Mouse (Mus musculus) midbrain, embryonic 13.5 days (tissue): ENCODE measurements around the gene Nanos2. TPM values are rescaled to one million over a fixed set of nuclear protein-coding genes. Genes with fewer than 3 reads are reported as not detected.

Source experiments
- ATAC-seq: fragments of 200-750 bp; cut with Nextera tagmentation; 2 replicates; pipeline ENCODE4 v1.8.0; 2017; ENCODE audit warnings: mild to moderate bottlenecking, moderate TSS enrichment, moderate library complexity
- H3K27ac ChIP-seq: fragments of 300-500 bp; sonication (generic); 2 replicates; pipeline ENCODE4 v1.5.1; 2015; ENCODE audit warnings: inconsistent platforms, mild to moderate bottlenecking, moderate library complexity
- H3K27me3 ChIP-seq: fragments of 300-500 bp; sonication (generic); 2 replicates; pipeline ENCODE4 v1.6.1; 2015; ENCODE audit warnings: mild to moderate bottlenecking, inconsistent platforms
- H3K36me3 ChIP-seq: fragments of 300-500 bp; sonication (generic); 2 replicates; pipeline ENCODE4 v1.6.1; 2015; ENCODE audit warnings: mild to moderate bottlenecking, inconsistent platforms
- H3K4me1 ChIP-seq: fragments of 300-500 bp; sonication (generic); replicated peaks from 2 replicates; pipeline ENCODE4 v1.6.1; 2015; ENCODE audit warnings: inconsistent platforms
- H3K4me2 ChIP-seq: fragments of 300-500 bp; sonication (generic); replicated peaks from 2 replicates; pipeline ENCODE4 v1.6.1; 2015; ENCODE audit warnings: moderate library complexity, mild to moderate bottlenecking, inconsistent platforms
- H3K4me3 ChIP-seq: fragments of 300-500 bp; sonication (generic); replicated peaks from 2 replicates; pipeline ENCODE4 v1.5.1; 2015; ENCODE audit warnings: mild to moderate bottlenecking, inconsistent platforms
- H3K9ac ChIP-seq: fragments of 300-500 bp; sonication (generic); replicated peaks from 2 replicates; pipeline ENCODE4 v1.6.1; 2015; ENCODE audit warnings: mild to moderate bottlenecking, inconsistent platforms
- H3K9me3 ChIP-seq: fragments of 300-500 bp; sonication (generic); 2 replicates; pipeline ENCODE4 v1.6.1; 2016; ENCODE audit warnings: mild to moderate bottlenecking, inconsistent platforms
- WGBS: fragments of 180-500 bp; shearing (Covaris S2); methylation state at CpG from one replicate; pipeline ENCODE4 v1.1.7; 2015; 5-methylcytosine and 5-hydroxymethylcytosine counted together
- polyA plus RNA-seq: library from polyadenylated mRNA; unstranded; fragments of >200 nt; fragmentation: Nextera tagmentation; extraction: Ambion mirVana; gene quantifications from 2 replicates; pipeline ENCODE4 v1.2.1, GENCODE M21; 2015

Nanos2 gene
- polyA plus RNA-seq, 1 experiment from 2014 or later = 0.58 TPM

GRCm38 (mm10) chr7:18992294-18992675 lies 5.1 kb downstream of the Nanos2 start:
- Histone ChIP-seq H3K9ac (peak overlapping the region; percentile 79), H3K9me3 (no peaks in the 10 kb centered on the region), H3K4me3 (peak overlapping the region; percentile 61), H3K4me1 (peaks cover 48% of the 10 kb centered on the region), H3K27ac (peak overlapping the region; percentile 44), H3K4me2 (peak overlapping the region; percentile 82), H3K36me3 (peaks cover 9% of the 10 kb centered on the region), H3K27me3 (peaks cover 21% of the 10 kb centered on the region)
- no peak for ATAC-seq
- WGBS = 3% methylated on average over 31 of the region's 31 CpGs

DNA sequence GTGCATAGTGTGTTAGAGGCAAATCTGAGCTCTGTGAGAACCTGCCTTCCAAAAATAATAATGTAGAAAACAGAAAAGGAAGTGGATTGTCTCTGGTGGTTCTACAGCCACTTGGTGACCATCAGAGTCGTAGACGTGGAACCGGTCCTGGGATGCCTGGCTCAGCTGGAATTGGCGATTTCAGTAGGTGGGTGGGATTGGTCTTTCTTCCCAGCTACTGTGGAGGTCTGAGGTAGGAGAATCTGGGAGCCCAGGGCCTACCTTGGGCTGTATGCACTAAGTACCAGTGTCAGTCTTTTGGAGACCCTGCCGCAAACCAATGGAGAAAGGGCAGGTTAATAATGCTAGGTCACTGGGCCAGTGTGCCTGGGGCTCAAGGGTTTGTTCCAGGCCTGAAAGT lies 5.8 kb downstream of the Nanos2 start:
- Histone ChIP-seq H3K36me3 (peaks cover 9% of the 10 kb centered on the region), H3K4me1 (peaks cover 48% of the 10 kb centered on the region), H3K9me3 (no peaks in the 10 kb centered on the region), H3K27ac (no peak overlapping the region), H3K4me2 (peak overlapping the region; percentile 82), H3K9ac (peak overlapping the region; percentile 7; the same call in 1 of the 2 replicates), H3K4me3 (peak overlapping the region; percentile 61), H3K27me3 (peaks cover 21% of the 10 kb centered on the region)
- no peak for ATAC-seq
- 89% methylated on average over 5 of the region's 5 CpGs for WGBS

DNA sequence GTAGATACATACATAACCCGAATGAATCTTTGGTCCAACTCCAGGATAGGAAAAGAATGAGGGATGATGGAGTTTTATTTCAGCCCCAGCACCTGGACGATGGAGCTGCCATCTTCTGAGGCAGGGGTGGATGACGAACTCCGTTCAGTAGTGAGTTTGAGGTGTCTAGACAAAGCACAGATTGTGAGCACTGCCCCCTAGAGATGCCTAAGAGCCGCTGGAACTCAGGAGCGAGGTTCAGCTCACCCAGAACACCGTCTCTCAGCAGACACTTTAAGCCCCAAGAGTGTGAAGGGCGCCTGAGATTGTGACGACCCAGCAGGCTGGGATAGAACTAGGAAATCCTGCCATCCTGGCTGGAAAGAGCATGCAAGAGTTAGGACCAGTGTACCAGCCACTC lies 11.6 kb downstream of the Nanos2 start:
- Histone ChIP-seq H3K4me2 (no peak overlapping the region), H3K27ac (no peak overlapping the region), H3K9me3 (no peaks in the 10 kb centered on the region), H3K27me3 (0 out of 2 replicates have a peak, but pooled peaks cover under 1% of the 10 kb centered on the region), H3K9ac (0 out of 2 replicates have a peak overlapping the region, but pooled peaks have one; percentile 14), H3K36me3 (peaks cover 17% of the 10 kb centered on the region), H3K4me3 (no peak overlapping the region), H3K4me1 (peaks cover 47% of the 10 kb centered on the region)
- 35% methylated on average over 9 of the region's 9 CpGs for WGBS
- no peak for ATAC-seq

DNA sequence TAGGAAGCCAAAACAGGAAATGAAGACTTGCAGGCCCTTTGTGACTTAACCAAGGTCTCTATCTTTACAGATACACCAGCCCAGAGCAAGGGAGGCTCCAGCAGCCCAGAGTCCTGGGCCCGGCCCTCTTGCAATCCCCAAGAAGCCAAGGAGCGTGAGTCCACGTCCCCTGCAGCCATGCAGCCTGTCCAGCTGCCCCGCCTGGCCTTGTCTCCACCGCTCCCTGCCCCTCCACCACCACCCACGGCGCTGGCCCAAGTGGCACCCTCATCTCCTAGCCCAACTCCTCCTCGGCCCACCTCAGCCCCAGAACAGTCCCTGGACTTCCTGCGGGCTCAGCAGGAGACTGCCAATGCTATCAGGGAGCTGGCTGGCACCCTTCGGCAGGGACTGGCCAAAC lies 13.2 kb downstream of the Nanos2 start:
- Histone ChIP-seq H3K36me3 (peaks cover 21% of the 10 kb centered on the region), H3K9ac (peak overlapping the region; percentile 55), H3K27ac (no peak overlapping the region), H3K27me3 (no peaks in the 10 kb centered on the region), H3K9me3 (no peaks in the 10 kb centered on the region), H3K4me2 (peak overlapping the region; percentile 45), H3K4me3 (peak overlapping the region; percentile 28), H3K4me1 (peaks cover 43% of the 10 kb centered on the region)
- no peak for ATAC-seq
- WGBS = 76% methylated on average over 10 of the region's 10 CpGs

GRCm38 (mm10) chr7:19001066-19001806 lies 14.0 kb downstream of the Nanos2 start:
- Histone ChIP-seq H3K9ac (peak overlapping the region; percentile 55; the same call in 1 of the 2 replicates), H3K4me3 (peak overlapping the region; percentile 28), H3K4me2 (peak overlapping the region; percentile 45), H3K9me3 (no peaks in the 10 kb centered on the region), H3K36me3 (peaks cover 25% of the 10 kb centered on the region), H3K27me3 (no peaks in the 10 kb centered on the region), H3K4me1 (peaks cover 50% of the 10 kb centered on the region), H3K27ac (no peak overlapping the region)
- ATAC-seq = no peak
- WGBS = 44% methylated on average over 18 of the region's 18 CpGs

- peaks cover 54% of the 10 kb centered on the region for H3K4me1 ChIP-seq
- no peak overlapping the region for H3K4me3 ChIP-seq
- no peak overlapping the region for H3K9ac ChIP-seq
- peaks cover 22% of the 10 kb centered on the region for H3K36me3 ChIP-seq
- no peaks in the 10 kb centered on the region for H3K27me3 ChIP-seq
- H3K9me3 ChIP-seq = no peaks in the 10 kb centered on the region
- 72% methylated on average over 3 of the region's 3 CpGs for WGBS
- no peak overlapping the region for H3K27ac ChIP-seq
- no peak overlapping the region for H3K4me2 ChIP-seq
- no peak for ATAC-seq
Observed at GRCm38 (mm10) chr7:19001807-19002085, 14.5 kb downstream of the Nanos2 start.

- H3K27ac ChIP-seq = peak overlapping the region; percentile 5; the same call in 1 of the 2 replicates
- H3K4me3 ChIP-seq = peak overlapping the region; percentile 37
- H3K27me3 ChIP-seq = no peaks in the 10 kb centered on the region
- H3K36me3 ChIP-seq = peaks cover 25% of the 10 kb centered on the region
- 52% methylated on average over 4 of the region's 4 CpGs for WGBS
- ATAC-seq = no peak
- peak overlapping the region; percentile 67 for H3K4me2 ChIP-seq
- no peaks in the 10 kb centered on the region for H3K9me3 ChIP-seq
- H3K9ac ChIP-seq = peak overlapping the region; percentile 75
- H3K4me1 ChIP-seq = peaks cover 58% of the 10 kb centered on the region
Observed at GRCm38 (mm10) chr7:19002115-19002514, 14.9 kb downstream of the Nanos2 start.

DNA sequence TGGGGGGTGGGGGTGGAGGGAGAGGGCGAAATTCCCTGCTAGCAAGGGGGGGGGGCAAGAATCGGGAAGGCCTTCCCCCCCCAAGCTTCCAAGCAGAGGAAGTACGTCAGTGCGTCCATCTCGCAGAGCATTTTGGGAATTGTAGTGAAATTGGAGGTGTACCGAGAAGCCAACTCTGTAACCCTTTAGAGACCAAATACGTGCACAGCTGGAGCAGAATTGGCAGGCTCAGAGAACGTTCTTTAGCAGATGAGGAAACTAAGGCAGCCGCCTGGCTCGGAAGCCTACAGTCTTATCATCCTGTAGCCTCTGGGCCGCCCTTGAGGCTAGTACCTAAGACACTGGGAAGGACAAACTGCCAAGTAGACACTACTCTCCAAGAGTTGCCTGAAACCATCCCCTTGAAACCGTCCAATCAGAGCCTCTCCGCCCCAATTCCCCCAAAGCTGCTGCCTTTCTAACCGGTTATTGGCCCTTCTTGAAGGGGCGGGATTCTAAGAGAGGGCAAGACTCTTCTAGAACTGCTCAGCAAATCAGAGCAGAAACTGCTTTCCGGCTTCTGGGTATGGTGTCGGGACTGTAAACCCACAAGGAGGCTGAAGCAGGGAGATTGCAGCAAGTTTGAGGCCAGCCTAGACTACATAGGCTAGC lies 15.8 kb downstream of the Nanos2 start:
- Histone ChIP-seq H3K4me1 (peaks cover 66% of the 10 kb centered on the region), H3K4me3 (peak overlapping the region; percentile 37)
- ATAC-seq = peak; percentile 54

GRCm38 (mm10) chr7:19003902-19004630 lies 16.9 kb downstream of the Nanos2 start, which contains the start of gene Irf2bp1:
Irf2bp1 (plus strand) TSS chr7:19004044.
- Histone ChIP-seq H3K27ac (peak within 1 kb of the TSS; percentile 95), H3K4me2 (peak within 1 kb of the TSS; percentile 100), H3K4me3 (peak within 1 kb of the TSS; percentile 94), H3K4me1 (peaks cover 59% of the 10 kb centered on the region), H3K27me3 (no peaks in the 10 kb centered on the region), H3K9me3 (no peaks in the 10 kb centered on the region), H3K9ac (peak within 1 kb of the TSS; percentile 98), H3K36me3 (peaks cover 29% of the 10 kb centered on the region)
- under 1% methylated on average over 84 of the region's 90 CpGs for WGBS
- peak; percentile 66 for ATAC-seq

More for the DNA sequence above, 15.8 kb downstream of the Nanos2 start:
- Histone ChIP-seq H3K9me3 (no peaks in the 10 kb centered on the region), H3K36me3 (peaks cover 29% of the 10 kb centered on the region), H3K27ac (peak overlapping the region; percentile 19; the same call in 1 of the 2 replicates), H3K9ac (peak overlapping the region; percentile 75), H3K4me2 (peak overlapping the region; percentile 67), H3K27me3 (no peaks in the 10 kb centered on the region)
- 3% methylated on average over 17 of the region's 17 CpGs for WGBS

DNA sequence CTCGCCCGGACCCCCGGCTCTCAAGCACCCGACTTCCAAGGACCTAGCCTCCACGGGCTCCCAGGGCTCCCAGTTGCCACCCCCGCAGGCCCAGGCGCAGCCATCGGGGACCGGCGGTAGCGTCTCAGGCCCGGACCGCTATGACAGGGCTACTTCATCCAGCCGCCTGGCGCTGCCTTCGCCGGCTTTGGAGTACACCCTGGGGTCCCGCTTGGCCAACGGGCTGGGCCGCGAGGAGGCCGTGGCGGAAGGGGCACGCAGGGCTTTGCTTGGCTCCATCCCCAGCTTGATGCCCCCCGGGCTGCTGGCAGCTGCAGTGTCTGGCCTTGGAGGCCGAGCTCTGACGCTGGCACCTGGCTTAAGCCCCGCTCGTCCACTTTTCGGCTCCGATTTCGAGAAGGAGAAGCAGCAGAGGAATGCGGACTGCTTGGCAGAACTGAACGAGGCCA lies 17.5 kb downstream of the Nanos2 start:
- Histone ChIP-seq H3K36me3 (peaks cover 29% of the 10 kb centered on the region), H3K4me3 (peak overlapping the region; percentile 94), H3K27me3 (no peaks in the 10 kb centered on the region), H3K27ac (peak overlapping the region; percentile 95), H3K9me3 (no peaks in the 10 kb centered on the region), H3K4me2 (peak overlapping the region; percentile 100), H3K9ac (peak overlapping the region; percentile 98), H3K4me1 (peaks cover 53% of the 10 kb centered on the region)
- WGBS = 9% methylated on average over 30 of the region's 34 CpGs
- 0 out of 2 replicates have a peak, but pooled peaks have one; percentile 2 for ATAC-seq

DNA sequence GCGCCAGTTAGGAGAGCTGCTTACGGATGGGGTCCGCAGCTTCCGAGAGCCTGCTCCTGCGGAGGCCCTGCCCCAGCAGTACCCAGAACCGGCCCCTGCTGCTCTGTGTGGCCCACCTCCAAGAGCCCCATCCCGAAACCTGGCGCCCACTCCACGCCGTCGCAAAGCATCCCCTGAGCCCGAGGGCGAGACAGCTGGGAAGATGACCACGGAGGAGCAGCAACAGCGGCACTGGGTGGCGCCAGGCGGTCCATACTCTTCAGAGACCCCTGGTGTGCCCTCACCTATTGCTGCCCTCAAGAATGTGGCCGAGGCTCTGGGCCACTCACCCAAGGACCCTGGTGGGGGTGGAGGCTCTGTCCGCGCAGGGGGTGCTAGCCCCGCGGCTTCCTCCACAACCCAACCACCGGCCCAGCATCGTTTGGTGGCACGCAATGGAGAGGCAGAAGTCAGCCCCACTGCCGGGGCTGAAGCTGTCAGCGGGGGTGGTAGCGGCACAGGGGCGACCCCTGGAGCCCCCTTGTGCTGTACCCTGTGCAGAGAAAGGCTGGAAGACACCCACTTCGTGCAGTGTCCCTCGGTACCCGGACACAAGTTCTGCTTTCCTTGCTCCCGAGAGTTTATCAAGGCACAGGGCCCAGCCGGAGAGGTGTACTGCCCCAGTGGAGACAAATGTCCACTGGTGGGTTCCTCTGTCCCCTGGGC lies 18.4 kb downstream of the Nanos2 start:
- Histone ChIP-seq H3K4me2 (peak overlapping the region; percentile 100), H3K4me3 (peak overlapping the region; percentile 94), H3K4me1 (peaks cover 46% of the 10 kb centered on the region), H3K9me3 (no peaks in the 10 kb centered on the region), H3K36me3 (peaks cover 27% of the 10 kb centered on the region), H3K27me3 (no peaks in the 10 kb centered on the region), H3K9ac (peak overlapping the region; percentile 98), H3K27ac (no peak overlapping the region)
- WGBS = 83% methylated on average over 34 of the region's 34 CpGs
- no peak for ATAC-seq
